Mouse (Mus musculus): Measurements from ENCODE around the gene Rab11b. TPM values are rescaled to one million over a fixed set of nuclear protein-coding genes. Genes with fewer than 3 reads are reported as not detected.

Gene Rab11b
- total RNA-seq (2021) = 100 to 1,000 TPM; 208 to 255 TPM
- long read RNA-seq, experiment 1, full-length matches to known transcripts = 149 of 154 reads
- long read RNA-seq, experiment 1, partial matches to known transcripts = 2 of 154 reads
- long read RNA-seq, experiment 1, other reads (novel, unspliced or antisense) = 3 of 154 reads
- long read RNA-seq, experiment 2, full-length matches to known transcripts = 303 of 342 reads
- long read RNA-seq, experiment 2, partial matches to known transcripts = 28 of 342 reads
- long read RNA-seq, experiment 2, other reads (novel, unspliced or antisense) = 11 of 342 reads

GRCm38 (mm10) chr17:33760255-33761165 is at the start of gene Rab11b:
Gene Rab11b (minus strand): TSS chr17:33760530.
- DNase-seq (ENCODE audit: low spot score in 2 of 2) = peak; percentile 95 to 96

DNA sequence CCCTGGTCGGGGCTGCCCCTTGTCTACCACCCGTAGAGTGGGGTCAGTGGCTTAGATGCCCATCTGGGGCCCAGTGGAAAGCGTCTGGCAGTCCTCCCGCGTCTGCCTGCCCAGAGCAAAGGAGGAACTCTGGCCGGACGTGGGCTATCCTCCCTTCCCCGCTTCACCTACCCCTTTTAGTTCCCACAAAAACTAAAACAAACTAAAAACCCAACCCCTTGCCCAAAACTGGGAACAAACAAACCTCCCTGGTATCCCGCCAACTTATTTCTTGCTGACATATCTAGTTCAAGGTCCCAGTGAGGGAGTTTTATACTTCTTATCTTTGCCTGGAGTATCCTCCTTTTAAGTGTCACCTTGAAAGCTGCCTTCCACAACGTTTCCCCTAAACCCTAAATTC is 47.9 kb upstream of the Rab11b start:
- no peak for DNase-seq (ENCODE audit: low spot score in 2 of 2)

- no peak for DNase-seq (ENCODE audit: low spot score in 2 of 2)
Measured at GRCm38 (mm10) chr17:33807181-33807888, 47.0 kb upstream of the Rab11b start.

DNA sequence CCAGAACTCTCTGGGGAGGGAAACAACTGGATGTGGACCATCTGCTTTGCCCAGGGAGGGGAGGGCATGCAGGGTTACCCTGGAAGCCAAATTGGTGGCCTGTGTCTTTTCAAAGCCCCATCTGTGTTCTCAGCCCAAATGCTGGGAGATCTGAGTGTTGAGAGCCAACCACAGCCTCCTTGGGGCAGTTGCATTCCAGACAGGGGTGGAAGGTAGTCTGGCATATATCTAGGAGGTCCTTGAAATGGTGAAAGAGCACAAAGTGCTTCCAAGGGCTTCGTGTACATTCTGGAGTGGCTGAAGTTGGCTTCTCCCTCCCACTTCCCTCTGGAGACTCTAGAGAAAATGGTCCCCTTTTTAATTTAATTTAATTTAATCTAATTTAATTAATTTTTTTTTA is 44.4 kb upstream of the Rab11b start:
- DNase-seq (ENCODE audit: low spot score in 2 of 2) = no peak

DNA sequence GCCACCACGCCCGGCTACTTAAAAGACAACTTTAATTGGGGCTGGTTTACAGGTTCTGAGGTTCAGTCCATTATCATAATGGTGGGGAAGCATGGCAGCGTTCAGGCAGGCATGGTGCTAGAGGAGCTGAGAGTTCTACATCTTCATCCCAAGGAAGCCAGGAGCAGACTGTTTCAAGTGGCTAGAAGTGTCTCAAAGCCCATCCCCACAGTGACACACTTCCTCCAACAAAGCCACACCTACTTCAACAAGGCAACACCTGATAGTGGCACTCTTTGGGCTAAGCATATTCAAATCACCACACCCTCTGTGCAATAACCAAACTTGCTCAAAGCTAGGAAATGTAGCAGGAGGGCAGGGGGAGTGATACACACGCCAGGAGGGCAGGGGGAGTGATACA is 43.9 kb upstream of the Rab11b start:
- no peak for DNase-seq (ENCODE audit: low spot score in 2 of 2)

- DNase-seq (ENCODE audit: low spot score in 2 of 2) = no peak
Measured at GRCm38 (mm10) chr17:33802221-33802620, 41.9 kb upstream of the Rab11b start.

DNA sequence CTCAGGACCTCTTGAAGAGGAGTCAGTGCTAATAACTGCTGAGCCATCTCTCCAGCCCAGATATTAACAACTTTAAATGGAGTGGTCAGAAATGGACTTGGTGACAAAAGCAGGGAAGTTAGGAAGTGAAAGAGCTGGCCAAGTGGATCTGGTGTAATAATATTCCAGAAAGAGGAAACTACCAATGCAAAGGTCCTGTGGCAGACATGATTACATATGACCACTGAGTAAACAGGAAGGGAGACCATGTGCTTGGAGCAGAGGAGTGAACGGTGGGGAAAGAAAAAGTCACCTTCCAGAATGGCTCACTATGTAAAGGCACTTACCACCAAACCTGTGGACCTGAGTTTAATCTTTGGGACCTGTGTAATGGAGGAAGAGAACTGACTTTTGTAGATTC is 38.9 kb upstream of the Rab11b start:
- DNase-seq (ENCODE audit: low spot score in 2 of 2) = no peak

DNA sequence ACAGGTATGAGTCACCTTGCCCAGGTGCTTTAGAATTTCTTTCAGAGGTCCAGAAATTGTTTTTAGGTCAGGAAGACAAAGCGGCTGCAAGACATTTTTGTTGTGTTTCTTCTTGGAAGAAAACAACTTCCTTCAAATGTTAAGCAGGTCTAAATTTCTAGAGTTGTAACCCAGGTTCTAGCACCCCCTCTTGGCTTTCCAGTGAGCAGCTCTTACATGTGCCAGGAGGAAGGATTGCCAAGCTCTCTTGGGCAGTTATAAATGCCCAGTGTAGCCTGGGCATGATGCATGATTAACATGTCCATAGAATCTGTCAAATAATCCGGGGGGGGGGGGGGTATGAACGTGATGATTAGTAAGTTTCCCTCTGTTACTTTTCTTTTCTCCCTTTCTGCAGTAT is 38.0 kb upstream of the Rab11b start:
- no peak for DNase-seq (ENCODE audit: low spot score in 2 of 2)

GRCm38 (mm10) chr17:33788732-33789131 is 28.4 kb upstream of the Rab11b start:
- DNase-seq (ENCODE audit: low spot score in 2 of 2) = no peak

DNA sequence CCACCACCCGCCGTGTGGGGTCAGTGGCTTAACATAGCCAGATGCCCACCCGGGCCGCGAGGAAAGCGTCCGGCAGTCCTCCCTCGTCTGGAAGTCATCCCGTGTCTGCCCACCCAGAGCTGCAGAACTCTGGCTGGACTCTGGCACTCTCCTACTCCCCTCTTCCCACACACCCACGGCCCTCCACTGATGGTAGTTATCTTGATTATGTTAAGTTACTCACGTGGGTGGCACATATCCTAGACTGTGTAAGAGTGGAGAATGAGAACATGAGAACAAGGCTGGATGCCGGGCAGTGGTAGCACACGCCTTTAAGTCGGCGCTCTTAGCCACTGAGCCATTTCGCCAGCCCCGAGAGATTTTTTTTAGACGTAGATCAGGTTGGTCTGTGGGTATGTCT is 26.0 kb upstream of the Rab11b start:
- DNase-seq (ENCODE audit: low spot score in 2 of 2) = no peak

DNA sequence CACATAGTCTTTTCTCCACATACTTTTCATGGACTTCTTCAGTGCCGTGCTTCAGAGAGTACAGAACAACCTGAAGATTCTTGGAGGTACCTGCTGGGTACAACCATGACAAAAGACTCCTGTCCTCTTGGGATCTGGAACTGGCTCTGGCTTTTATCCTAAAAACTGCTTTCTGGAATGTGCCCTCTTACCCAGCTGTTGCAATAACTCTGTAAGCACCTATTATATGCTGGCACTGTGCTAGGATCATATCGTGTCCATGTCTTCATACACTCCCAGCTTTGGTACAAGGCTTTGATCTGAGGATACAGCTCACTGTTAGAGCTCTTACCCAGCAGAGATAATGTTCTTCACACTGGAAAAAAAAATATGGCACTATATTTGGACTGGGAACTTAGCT is 24.6 kb upstream of the Rab11b start:
- DNase-seq (ENCODE audit: low spot score in 2 of 2) = no peak

DNA sequence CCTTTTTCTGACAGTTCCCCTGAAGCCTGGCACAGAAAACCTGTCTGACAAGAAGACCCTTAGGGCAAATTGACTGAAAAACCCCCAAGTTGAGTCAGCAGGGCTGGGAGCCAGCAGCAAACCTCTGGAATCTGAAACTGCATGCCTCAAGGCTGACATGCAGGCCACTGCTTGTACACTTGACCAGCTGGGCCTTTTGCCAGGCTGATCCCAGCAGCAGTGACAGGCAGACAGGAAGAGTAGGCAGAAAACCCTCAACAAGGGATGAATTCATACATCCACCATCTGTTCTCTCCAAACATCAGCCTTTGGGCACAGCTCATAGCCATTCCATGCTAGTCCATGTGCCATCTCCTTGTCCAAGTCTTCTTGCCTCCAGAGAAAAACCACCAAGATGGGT is 23.1 kb upstream of the Rab11b start:
- DNase-seq (ENCODE audit: low spot score in 2 of 2) = peak; percentile 70 to 72

DNA sequence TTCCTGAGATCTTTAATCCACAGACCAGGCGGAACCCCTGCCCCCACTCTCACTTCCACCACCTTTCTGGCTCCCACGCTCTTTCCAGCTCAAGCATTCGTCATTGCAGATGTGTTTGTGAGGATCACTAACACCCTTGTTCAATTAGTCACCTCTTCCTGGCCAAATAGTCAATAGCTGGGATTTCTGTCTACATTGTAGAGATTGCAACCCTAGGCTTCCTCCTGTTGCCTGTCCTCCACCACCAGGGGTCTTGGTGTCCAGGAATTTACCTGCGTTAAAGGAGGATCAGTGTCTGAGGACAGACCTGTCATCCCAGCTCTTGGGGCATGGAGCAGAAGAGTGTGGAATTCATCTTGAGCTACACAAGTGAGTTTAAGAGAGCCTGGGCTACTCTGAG is 21.7 kb upstream of the Rab11b start:
- no peak for DNase-seq (ENCODE audit: low spot score in 2 of 2)

DNA sequence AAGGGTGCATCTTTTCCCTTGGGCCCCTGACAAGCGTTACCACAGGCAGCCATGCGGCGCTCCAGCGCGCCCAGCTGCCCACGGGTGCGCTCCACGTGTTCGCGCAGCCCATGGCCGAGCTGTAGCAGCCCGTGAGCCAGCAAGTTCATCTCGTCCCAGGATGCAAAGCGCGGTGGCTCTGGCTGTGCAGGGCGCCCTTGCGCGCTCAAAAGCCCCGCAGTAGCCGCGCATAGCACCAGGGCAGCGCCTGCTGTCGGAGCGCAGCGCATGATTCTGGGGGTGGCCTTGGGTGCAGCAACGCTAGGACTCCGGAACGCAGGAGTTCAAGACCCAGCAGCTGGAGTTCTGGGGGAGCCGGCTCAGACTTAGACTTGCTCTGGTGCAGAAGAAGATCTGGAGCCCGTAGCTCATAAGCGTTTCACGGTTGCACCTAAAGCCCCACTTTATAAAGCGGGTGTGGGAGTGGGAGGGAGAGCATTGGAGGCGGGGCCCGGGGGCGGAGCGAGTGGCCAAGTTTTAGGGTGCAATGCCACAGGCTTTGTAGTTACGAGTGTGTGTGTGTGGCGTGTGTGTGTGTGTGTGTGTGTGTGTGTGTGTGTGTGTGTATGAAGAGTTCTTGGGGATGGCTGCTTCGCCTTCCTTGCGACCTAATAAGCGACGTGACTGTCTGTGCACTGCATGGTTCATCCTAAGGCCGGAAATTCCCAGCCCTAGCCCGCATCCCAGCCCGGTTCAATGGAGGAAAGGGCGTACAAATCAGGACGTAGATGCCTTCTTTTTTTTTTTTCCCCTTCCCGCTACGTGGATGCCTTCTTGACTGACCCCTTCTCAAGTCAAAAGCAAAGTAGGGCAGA is 21.0 kb upstream of the Rab11b start, which contains the start of gene Angptl4:
TSS of gene Angptl4 (minus strand) at position 707 of the 854 bp plus-strand sequence.
- DNase-seq (ENCODE audit: low spot score in 2 of 2) = peak; percentile 74 to 82

DNA sequence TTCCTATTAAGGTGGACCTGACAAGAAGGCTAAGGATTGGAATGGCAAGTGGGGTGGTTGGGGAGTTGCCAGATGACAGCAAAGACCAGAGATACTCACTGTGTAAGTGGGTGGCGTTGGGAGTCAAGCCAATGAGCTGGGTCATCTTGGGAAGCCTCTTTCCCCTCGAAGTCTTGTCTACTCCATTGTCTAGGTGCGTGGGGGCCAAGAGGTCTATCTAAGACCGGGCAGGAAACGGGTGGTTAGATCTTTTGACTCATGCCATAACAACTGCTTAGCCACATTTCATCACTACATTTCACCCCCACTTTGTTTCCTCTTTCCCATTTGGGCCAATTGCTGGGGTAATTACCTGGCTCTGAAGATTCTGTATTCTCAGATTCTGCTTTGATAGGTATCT is 20.1 kb upstream of the Rab11b start:
- DNase-seq (ENCODE audit: low spot score in 2 of 2) = peak in 1 of 2 experiments; percentile 52

DNA sequence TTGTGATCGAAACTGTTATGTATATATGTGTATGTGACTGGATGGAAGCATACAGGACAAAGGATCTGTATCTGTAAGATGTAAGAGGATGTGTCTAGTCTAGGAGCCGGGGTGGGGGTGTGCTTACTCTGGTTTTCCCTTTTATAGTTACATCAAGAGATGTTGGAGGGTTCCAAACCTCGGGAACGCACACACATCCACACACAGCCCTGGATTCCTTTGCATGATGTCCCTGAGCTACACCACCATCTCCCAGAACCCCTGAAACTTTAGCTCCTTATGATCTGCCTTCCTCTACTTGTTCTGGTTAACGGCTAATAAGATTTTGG is 19.6 kb upstream of the Rab11b start:
- no peak for DNase-seq (ENCODE audit: low spot score in 2 of 2)

- peak; percentile 72 to 86 for DNase-seq (ENCODE audit: low spot score in 2 of 2)
Measured at GRCm38 (mm10) chr17:33779271-33779966, 19.1 kb upstream of the Rab11b start.

- no peak for DNase-seq (ENCODE audit: low spot score in 2 of 2)
Measured at GRCm38 (mm10) chr17:33775287-33775686, 15.0 kb upstream of the Rab11b start.

GRCm38 (mm10) chr17:33774573-33775155 is 14.3 kb upstream of the Rab11b start:
- DNase-seq (ENCODE audit: low spot score in 2 of 2) = no peak

All from adrenal gland, adult 18-20 months (tissue).